Mouse (Mus musculus) embryo, embryonic 9.5 days (tissue): ENCODE measurements around the gene Ttyh3.

Experiments used
- DNase-seq: peaks from one replicate; pipeline ENCODE4 v3.0.0-alpha.2; 2017; ENCODE audit errors: extremely low spot score

Gene Ttyh3

GRCm38 (mm10) chr5:140609511-140610272 lies 39.1 kb downstream of the Ttyh3 start:
- DNase-seq = peak; percentile 38

- peak; percentile 51 for DNase-seq
These were observed 40.2 kb downstream of the Ttyh3 start for GRCm38 (mm10) chr5:140608634-140609015.

- no peak for DNase-seq
These were observed 40.8 kb downstream of the Ttyh3 start for GRCm38 (mm10) chr5:140607836-140608633.

GRCm38 (mm10) chr5:140607001-140607835 lies 41.6 kb downstream of the Ttyh3 start, which contains the start of gene Lfng:
Gene Lfng (plus strand): TSS chr5:140607320.
- DNase-seq = peak; percentile 94

GRCm38 (mm10) chr5:140606386-140606785 lies 42.4 kb downstream of the Ttyh3 start:
- DNase-seq = peak; percentile 54

- DNase-seq = peak; percentile 27
These were observed 43.6 kb downstream of the Ttyh3 start for GRCm38 (mm10) chr5:140605228-140605627.

- DNase-seq = no peak
These were observed 44.4 kb downstream of the Ttyh3 start for GRCm38 (mm10) chr5:140604386-140604785.

- no peak for DNase-seq
These were observed 46.3 kb downstream of the Ttyh3 start for GRCm38 (mm10) chr5:140602540-140602939.

- no peak for DNase-seq
These were observed 47.1 kb downstream of the Ttyh3 start for GRCm38 (mm10) chr5:140601712-140602111.

GRCm38 (mm10) chr5:140599939-140600338 lies 48.9 kb downstream of the Ttyh3 start:
- DNase-seq = no peak

GRCm38 (mm10) chr5:140597787-140598186 lies 51.0 kb downstream of the Ttyh3 start:
- DNase-seq = no peak

GRCm38 (mm10) chr5:140596927-140597588 lies 51.8 kb downstream of the Ttyh3 start:
- no peak for DNase-seq

- no peak for DNase-seq
These were observed 52.4 kb downstream of the Ttyh3 start for GRCm38 (mm10) chr5:140596426-140596825.

GRCm38 (mm10) chr5:140594846-140595245 lies 54.0 kb downstream of the Ttyh3 start:
- no peak for DNase-seq

GRCm38 (mm10) chr5:140589082-140589774 lies 59.6 kb downstream of the Ttyh3 start:
- DNase-seq = no peak

GRCm38 (mm10) chr5:140583732-140584368 lies 65.0 kb downstream of the Ttyh3 start:
- DNase-seq = peak; percentile 85

- DNase-seq = no peak
These were observed 65.7 kb downstream of the Ttyh3 start for GRCm38 (mm10) chr5:140582995-140583731.

- peak; percentile 80 for DNase-seq
These were observed 67.3 kb downstream of the Ttyh3 start for GRCm38 (mm10) chr5:140581569-140581968.

- DNase-seq = peak; percentile 75
These were observed 69.1 kb downstream of the Ttyh3 start for GRCm38 (mm10) chr5:140579771-140580170.

- DNase-seq = no peak
These were observed 69.6 kb downstream of the Ttyh3 start for GRCm38 (mm10) chr5:140579221-140579620.
